Mouse (Mus musculus) erythroid progenitor cell, adult 5-6 weeks (primary cell): ENCODE data around the gene Bbs12. TPM values are rescaled to one million over a fixed set of nuclear protein-coding genes. Genes with fewer than 3 reads are reported as not detected.

ENCODE experiments used
- ATAC-seq: replicated peaks from 2 replicates; pipeline ENCODE4 v1.8.0; 2016; ENCODE audit warnings: moderate number of reproducible peaks, mild to moderate bottlenecking, moderate TSS enrichment, inconsistent platforms; ENCODE audit not compliant: poor library complexity, low FRiP score, severe bottlenecking
- total RNA-seq, 2 experiments: library from RNA; stranded (forward) in 1 of 2; stranded (reverse) in 1 of 2; fragments of 150-400 nt in 1 of 2; fragments of 186-747, 209-891 nt in 1 of 2; gene quantifications; 2 replicates each; pipeline versions ENCODE4 v1.2.3 to v1.2.4; 2015 to 2017; ENCODE audit warnings: low replicate concordance in 2 of 2

The Bbs12 gene
- total RNA-seq (2015; ENCODE audit: low replicate concordance) (0.72 TPM in 1 of 2 replicates, not detected in the other), total RNA-seq (2017; ENCODE audit: low replicate concordance) (0.83 and 2.6 TPM in 2 replicates)

DNA sequence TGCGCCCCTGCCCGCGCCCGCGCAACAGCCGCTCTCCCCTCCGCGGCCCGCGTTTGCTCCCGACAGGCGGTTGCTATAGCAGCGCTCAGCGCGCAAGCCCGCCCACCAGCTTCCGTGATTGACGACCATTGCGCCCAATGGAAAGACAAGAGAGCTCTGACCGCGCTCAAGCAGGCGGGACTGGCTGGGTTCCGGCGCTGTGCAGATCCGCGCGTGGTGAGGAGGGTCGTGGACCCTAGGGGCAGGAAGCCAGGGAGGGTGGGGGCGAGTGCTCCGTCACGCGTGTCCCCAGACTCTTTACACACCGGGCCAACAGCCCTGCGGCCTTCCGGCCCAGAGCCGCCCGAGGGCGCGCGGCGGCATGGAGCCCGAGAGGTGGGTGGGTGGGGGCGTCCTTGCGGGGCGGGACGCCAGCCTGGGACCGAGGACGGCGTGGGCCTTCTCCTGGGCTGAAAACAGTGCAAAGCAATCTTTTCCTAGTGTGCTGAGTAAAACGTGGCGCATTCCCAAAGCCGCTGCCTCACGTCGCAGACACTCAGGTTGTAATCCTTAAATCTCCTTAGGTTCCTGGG, at the start of gene Bbs12, which contains the start of gene Cetn4:
TSS of gene Bbs12 (plus strand) at position 185 of the 572 bp plus-strand sequence.
TSS of gene Cetn4 (minus strand) at position 339 of the 572 bp plus-strand sequence.
- ATAC-seq: peak; percentile 100

DNA sequence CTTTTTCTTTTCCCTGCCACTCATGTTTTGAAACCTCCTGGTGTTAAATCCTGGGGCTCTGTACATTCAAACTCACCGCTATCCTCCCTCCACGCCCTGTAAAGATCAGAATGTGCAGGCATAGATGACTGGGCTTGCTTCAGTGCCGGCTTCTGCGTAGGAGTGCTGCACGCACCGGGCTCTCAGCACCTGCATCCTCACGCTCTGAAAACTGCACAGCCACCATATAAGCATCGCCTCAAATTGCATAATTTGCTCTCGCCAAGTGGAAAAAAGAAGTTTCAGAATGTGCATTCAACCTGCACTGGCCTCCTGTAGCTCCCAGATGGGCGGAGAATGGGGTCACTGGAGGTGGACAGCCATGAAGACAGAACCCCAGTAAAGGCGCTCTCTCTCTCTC, 44.0 kb upstream of the Bbs12 start:
- ATAC-seq: no peak

DNA sequence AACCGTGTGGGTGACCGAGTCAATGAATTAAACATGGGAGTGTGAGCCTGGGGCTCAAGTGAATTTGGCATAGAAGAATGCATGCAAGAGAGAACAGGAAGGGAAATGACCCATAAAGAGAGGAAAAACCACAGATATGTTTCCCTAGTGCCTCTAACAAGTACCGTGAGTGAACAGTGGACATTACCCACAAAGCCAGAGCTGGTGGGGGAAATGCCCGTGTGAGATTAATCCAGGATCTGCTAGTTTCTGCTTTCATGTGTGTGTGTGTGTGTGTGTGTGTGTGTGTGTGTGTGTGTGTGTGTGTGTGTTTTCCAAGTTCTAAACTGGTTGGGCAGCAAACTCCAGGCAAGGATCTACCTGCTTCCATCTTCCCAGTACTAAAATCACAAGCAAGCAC, 42.4 kb upstream of the Bbs12 start:
- no peak for ATAC-seq

DNA sequence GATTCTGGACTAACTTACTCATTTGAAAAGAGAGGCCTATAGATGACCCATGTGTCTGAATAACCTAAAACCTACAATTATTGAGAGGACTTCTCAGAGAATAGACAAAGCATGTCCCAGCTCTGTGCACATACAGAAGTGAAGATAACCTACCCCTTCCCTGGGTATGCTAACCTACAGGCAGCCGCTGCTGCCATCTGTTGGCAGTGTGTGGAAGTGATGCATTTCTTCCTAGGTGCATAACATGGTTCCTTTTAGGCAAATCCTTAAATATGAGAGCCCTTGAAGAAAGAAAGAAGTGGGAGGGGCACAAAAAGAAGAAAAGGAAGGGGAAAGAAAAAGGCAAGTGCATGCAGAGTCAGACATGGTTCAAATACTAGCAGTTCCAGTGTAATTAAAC, 41.1 kb upstream of the Bbs12 start:
- no peak for ATAC-seq

DNA sequence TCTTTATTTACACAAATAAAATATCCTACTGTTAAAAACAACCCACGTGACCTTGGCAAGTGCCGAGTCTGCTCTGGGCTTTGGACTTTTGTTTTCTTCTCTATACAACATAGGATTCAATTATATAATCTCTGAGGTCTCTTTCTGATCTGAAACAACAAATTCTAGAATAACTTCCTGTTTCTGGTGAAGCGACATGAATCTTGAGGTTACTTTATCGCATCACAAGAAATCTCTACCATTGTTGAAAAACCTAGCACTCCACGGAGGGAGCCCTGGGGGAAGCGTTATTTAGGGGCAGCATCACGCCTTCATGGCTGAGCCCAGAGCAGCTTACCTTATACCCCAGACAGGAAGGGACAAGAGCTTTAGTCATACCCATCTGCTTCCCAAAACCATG, 39.3 kb upstream of the Bbs12 start:
- ATAC-seq: no peak

DNA sequence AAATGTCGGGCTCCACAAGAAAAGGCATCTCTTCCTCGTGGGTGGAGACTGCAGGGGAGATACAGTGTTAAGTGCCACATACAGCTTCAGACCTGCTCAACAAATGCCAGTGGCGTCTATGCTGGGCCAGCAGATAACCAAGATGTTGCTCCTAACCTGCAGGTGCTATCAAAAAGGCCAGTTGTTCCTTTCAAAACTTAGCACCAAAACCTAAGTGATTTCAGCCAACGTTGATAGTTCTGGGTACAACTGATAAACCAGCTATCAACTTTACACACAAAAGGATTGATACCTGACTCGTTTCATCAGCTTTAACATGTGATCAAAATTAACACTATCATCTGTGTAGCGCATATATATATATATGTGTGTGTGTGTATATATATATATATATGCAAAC, 37.7 kb upstream of the Bbs12 start:
- ATAC-seq: no peak

DNA sequence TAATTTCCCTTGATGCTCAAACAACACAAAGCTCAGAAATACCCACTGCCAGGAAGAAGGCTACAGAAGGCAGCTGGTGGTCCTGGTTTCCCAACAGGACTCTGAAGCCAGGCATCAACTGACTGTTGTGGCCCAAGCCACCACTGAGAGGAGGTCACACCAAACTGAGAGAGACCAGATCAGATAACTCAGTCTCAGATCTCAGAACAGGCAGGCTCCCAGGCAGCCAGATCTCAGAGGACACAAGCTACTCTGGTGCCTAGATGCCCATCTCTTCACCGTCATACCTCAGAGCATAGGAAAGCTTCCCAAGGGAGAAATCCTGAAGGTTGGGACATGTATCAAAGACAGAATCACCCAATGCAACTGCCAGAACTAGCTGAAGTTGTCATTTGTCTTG, 32.1 kb upstream of the Bbs12 start:
- no peak for ATAC-seq

DNA sequence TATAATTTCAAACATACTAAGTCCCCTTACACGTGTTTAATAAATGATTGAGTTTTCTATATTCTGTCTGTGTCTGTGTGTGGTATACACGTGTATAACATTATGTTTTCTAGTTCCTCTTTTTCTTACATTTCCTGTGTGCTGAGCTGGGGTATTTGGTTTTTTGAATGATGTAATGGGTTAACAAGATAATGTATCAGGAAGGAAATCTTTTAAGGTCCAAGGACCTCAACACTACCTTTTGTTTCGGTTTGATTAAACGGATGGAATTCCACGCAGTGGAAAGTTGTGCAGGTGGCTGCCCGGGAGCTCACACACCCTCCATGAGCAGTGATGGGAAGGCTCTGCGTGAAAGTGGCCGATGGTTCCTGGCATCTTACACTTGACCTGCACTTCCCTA, 31.5 kb upstream of the Bbs12 start:
- ATAC-seq: no peak

DNA sequence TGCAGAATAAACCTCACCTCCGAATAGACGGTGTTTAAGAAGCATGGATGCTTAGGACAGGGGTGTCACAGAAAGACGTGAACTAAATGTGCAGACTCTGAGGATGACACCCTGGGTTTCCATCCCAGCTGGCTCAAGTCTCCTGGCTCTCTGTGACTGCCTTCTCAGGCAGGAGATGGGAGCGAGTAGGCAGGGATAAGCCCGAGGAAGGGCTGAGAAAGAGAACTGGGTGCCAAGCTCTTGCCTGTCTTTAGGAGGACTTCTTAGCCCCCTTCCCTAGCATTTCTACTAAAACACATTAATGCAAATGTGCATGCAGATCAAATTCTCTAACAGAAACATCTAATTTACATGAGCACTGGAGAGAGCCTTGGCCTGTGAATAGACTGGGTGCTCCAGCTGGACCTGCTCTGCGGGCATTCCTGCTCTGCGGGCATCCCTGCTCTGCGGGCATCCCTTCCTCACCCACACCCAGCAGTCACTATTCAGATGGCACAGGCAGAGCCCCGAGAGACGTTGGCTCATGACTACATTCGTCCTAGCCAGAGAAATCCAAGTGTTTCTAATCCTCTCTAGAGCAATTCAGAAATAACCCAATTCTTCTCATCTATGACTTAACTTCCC, 29.9 kb upstream of the Bbs12 start:
- no peak for ATAC-seq

DNA sequence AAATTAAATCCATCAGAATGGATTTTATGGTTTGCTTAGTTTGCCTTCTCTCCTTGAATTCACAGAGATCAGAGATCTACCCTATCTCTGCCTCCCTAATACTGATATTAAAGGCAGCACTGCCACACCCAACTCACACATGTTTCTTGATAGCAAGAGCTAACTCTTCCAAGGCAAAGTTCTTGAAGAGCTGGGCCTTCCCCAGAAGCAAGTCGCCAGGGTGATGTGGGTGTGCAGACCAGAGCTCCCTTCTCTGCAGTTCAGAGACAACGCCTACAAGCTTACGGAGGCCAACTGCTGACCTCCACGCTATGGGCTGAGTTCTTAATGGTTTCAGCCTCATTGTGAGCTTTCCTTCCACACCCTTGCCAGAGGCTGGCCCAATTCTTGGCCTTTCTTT, 29.1 kb upstream of the Bbs12 start:
- ATAC-seq: no peak

DNA sequence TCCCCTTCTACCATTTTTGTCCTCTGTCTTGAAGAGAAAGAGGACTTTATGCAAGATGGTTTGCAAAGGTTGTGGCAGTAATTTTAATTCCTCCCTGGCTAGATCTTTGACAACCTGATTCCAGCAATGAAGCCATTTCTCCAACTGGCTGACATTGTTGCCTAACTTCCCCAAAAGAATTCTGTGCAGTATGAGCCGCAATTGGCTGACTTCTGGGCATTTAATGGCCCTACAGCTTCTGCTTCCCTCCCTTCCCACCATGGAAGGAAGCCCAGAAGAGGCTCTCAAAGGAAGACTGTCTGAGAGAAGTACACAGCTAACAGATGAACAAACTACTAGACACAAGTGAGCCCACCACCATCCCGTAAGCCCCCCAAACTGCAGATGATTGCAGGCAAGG, 23.1 kb upstream of the Bbs12 start:
- no peak for ATAC-seq

DNA sequence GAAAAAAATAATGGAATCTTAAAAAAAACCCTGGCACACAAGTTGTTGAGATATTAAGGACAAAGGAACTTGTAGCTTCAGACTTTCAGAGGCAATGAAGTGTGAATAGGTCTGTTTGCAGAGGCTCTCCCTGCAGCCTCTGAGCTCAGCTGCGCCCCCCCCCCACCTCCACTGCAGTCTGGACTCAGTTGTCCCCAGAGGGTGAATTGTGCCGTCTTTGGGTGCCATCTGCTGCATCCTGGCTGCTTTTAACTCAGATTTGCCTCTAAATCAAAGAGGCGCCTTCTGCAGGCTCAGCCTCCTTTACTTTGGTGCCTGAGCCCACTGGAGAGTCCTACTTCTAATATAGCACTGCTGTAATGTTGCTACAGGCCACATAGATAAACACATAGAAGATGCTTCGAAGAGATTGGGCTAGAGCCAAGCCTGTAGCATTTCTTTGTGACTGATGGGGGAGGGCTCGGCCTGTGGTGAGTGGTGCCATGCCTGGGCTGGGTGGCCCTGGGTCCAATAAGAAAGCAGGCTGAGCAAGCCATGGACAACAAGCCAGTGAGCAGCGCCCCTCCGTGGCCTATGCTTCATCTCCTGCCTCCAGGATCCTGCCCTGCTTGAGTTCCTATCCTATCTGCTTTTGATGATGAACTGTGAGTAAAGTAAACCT, 21.3 kb upstream of the Bbs12 start:
- ATAC-seq: no peak

DNA sequence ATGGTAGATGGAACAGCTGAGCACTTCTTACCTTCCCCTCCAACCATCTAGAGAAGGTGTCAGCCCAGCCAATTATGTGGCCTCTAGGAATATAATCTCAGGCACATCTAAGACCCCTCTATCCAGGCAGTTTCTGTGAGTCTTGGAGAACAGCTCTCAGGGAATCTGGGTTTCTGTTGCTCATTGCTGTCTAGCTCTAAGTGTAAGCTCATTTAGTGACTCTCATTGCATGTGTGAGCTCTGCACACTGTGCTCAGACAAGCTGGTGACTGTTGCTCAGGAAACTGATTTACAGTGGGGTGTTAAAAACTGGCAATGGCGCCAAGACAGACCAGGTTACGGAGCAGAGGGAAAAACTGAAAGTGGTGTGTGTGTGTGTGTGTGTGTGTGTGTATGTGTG, 20.4 kb upstream of the Bbs12 start:
- ATAC-seq: no peak

DNA sequence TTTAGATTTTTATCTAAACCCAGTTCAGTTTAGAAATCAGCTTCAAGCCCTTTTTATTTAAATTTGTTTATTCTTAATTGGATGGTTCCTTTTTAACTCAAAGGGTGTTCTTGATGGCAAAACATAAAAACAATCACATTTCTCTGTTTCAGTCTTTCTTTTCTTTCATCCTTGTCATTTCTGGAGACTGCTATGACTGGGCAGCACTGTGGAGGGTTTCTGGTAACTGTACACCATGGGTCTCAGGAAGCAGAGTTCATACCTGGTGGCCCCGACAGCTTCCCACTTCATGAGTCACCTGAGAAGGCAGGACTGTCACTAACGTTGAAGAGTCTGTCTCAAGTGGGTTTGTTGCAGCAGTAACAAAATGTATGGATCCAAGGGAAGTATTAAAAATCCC, 19.7 kb upstream of the Bbs12 start:
- no peak for ATAC-seq

DNA sequence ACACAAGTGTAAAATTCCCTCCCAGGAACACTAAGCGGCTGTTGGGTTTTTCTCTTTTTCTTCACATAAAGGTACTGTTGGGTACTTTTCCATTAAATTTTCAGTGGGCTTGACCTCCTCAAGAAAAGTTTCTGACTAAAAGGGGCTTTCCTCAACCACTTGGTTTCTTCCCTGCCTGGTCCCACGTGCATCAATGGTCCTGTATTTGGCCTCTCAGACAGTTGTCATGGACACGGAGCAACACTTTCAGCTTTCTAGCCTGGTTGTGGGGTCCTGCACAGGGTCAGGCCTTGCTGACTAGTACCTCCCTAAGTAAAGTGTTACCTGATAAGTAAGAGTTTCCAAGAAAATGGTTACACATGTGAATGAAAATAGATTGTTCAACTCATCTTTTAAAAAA, 12.9 kb upstream of the Bbs12 start:
- ATAC-seq: no peak

DNA sequence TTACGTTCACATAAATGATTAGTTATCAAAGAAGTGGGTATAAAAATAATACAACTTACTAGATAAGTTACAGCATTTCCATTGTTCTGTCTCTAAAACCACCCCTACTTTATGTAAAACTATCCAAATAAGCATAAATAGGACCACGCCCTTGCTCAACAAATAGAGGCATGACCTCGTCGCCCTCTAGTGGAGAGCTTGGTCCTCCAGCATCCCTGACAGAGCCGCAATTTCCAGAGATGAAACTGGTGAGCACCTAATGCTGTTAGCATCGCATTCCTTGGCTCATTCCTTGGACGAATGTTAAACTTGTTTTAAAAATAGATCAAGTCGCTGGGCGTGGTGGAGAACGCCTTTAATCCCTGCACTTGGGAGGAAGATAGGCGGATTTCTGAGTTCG, 9.7 kb upstream of the Bbs12 start:
- ATAC-seq: peak; percentile 97

DNA sequence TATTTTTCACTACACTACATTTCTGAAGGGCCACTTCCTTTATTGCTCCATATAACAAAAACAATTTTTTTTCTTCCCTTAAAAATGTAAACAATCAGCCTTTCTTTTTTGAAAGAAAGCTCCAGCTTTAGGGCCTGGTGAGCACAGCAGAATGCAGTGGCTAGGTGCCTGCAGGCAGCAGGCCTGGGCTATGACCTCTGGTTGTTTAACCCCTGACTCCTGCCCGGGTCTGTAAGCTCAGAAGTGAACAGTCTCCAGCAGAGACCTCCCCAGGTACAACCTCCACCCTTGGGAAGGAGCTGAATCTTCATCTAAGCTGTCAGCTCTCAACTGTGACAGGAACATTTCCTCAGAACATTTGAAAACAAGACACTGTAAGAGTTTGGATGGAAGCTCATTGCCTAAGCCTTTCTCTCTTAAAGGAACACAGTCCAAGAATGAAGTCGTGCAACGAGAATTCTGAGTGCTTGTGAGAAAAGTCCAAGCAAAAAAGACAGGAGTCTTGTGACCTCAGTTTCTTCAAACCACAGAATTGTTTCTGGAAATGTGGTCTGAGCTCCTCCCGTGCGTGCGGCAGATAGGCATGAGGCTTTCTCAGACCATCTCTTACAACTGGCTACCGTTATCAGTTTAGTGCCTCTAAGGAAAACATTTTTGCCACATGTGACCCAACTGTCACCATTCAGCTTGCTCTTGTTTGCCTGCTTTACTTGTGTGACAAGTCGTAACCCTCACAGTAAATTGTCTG, 8.8 kb upstream of the Bbs12 start:
- peak; percentile 69 for ATAC-seq

DNA sequence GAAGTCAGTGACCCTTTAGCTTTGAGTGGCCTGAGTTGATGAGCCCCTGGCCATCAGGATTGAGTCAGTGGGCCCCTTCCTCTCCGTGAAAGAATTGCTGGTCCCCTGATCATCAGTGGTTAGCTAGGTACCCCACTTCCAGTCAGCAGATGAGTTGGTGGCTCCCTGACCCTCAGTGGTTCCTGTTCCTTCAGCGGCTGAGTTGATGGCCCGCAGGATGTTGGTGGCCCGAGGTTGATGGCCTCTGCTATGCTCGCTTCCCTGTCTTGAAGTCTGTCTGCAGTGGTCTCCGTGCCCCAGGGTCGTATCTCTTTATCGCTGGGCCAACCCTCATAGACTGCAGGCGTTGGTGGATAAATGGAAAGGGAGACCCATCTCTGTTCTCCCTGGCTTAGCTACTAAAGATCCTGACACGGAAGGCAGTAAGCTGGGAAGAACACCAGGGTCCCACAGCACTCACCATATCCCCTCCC, 421 bp upstream of the Bbs12 start:
- ATAC-seq: peak; percentile 39

DNA sequence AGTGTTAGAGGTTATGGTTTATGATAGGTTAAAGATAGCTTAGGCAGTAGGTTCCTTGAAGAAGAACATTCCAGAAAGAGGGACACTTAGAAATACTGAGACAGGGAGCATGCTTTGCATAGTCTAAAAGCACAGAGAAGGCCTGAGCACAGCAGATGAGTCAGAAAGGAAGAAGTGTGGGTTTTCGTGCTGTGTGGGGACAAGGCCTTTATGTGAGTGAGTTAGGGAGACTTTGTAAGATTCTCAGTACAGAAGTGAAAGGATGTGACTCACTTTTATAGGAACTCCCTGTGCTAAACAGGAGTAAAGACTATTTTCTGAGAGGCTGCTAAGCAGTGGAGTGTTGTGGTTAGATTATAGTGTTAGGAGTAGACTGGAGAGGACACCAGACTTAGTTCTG, 1.0 kb downstream of the Bbs12 start:
- no peak for ATAC-seq

DNA sequence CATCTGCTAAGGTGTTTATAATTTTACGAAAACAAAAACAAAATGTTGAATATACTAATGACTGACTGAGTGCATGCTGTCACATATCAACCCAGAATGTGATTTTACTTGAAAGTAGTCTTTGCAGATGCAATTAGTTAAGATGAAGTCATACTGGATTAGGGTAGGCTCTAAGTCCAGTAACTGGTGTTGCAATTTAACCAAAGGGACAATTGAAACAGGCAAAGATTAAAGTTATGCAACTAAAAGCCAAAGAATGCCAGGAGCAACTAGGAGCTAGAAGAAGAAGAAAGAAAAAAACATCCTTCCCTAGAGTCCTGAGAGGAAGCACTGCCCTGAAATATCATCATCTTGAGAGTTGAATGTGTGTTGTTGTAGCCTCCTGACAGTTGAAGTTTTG, 3.9 kb downstream of the Bbs12 start:
- no peak for ATAC-seq

DNA sequence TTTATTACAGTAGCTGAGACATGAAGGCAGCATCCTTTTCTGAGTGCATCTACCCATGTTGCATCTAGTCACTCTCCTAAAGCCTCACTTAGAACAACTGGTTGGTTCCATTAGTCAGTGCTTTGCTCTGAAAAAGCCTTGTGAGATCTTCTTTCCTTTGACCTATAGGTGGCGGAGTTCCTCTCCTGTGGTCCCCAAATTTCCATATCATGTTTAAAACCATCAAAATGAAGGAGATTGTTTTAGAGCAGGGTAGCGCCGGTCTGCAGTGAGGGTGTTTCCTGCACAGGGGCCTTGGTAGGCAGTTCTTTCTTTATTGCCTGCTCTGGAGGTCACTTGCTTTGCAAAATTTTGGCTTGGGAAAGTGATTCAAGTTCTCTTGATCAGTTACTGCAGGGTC, 12.0 kb downstream of the Bbs12 start:
- peak; percentile 60 for ATAC-seq
